Mouse (Mus musculus): Measurements from ENCODE around the gene Pcsk4.
"Not testable (repeated sequence)": the region's sequence is repeated elsewhere in the genome, so short reads cannot be mapped to it uniquely, and the experiment has no call there.

Pcsk4 gene

GRCm38 (mm10) chr10:80348244-80348781, 19.0 kb upstream of the Pcsk4 start, which contains the start of gene Adamtsl5:
TSS of gene Adamtsl5 (minus strand) at chr10:80348412.
- DNase-seq (ENCODE audit: low read depth): peak; percentile 63

- DNase-seq (ENCODE audit: low read depth): no peak
Observed at GRCm38 (mm10) chr10:80347514-80347967, 18.2 kb upstream of the Pcsk4 start.

- not testable (repeated sequence) for DNase-seq (ENCODE audit: low read depth)
Observed at GRCm38 (mm10) chr10:80345929-80346328, 16.6 kb upstream of the Pcsk4 start.

GRCm38 (mm10) chr10:80345122-80345521, 15.8 kb upstream of the Pcsk4 start:
- DNase-seq (ENCODE audit: low read depth): no peak

- no peak for DNase-seq (ENCODE audit: low read depth)
Observed at GRCm38 (mm10) chr10:80344131-80344661, 14.9 kb upstream of the Pcsk4 start.

- no peak for DNase-seq (ENCODE audit: low read depth)
Observed at GRCm38 (mm10) chr10:80343425-80343895, 14.2 kb upstream of the Pcsk4 start.

- peak; percentile 82 for DNase-seq (ENCODE audit: low read depth)
Observed at GRCm38 (mm10) chr10:80342749-80343424, 13.6 kb upstream of the Pcsk4 start.

GRCm38 (mm10) chr10:80342305-80342748, 13.0 kb upstream of the Pcsk4 start:
- no peak for DNase-seq (ENCODE audit: low read depth)

- DNase-seq (ENCODE audit: low read depth): no peak
Observed at GRCm38 (mm10) chr10:80341491-80342304, 12.4 kb upstream of the Pcsk4 start.

- no peak for DNase-seq (ENCODE audit: low read depth)
Observed at GRCm38 (mm10) chr10:80341026-80341425, 11.7 kb upstream of the Pcsk4 start.

- peak; percentile 88 for DNase-seq (ENCODE audit: low read depth)
Observed at GRCm38 (mm10) chr10:80339941-80340750, 10.8 kb upstream of the Pcsk4 start.

GRCm38 (mm10) chr10:80336263-80336662, 7.0 kb upstream of the Pcsk4 start:
- DNase-seq (ENCODE audit: low read depth): no peak

- no peak for DNase-seq (ENCODE audit: low read depth)
Observed at GRCm38 (mm10) chr10:80332525-80332989, 3.3 kb upstream of the Pcsk4 start.

- DNase-seq (ENCODE audit: low read depth): no peak
Observed at GRCm38 (mm10) chr10:80331636-80332524, 2.6 kb upstream of the Pcsk4 start.

GRCm38 (mm10) chr10:80330888-80331287, 1.6 kb upstream of the Pcsk4 start:
- no peak for DNase-seq (ENCODE audit: low read depth)

- no peak for DNase-seq (ENCODE audit: low read depth)
Observed at GRCm38 (mm10) chr10:80330084-80330483, 786 bp upstream of the Pcsk4 start.

- DNase-seq (ENCODE audit: low read depth): no peak
Observed at GRCm38 (mm10) chr10:80325045-80325444, 4.3 kb downstream of the Pcsk4 start.

GRCm38 (mm10) chr10:80324120-80325037, 4.9 kb downstream of the Pcsk4 start:
- DNase-seq (ENCODE audit: low read depth): no peak

All from c-Kit-positive CD71-negative TER-119-negative erythroid progenitor cells, embryonic 14.5 days (primary cell).